Mouse (Mus musculus) heart, embryonic 15.5 days (tissue): ENCODE measurements around the gene Clcn7. TPM values are rescaled to one million over a fixed set of nuclear protein-coding genes. Genes with fewer than 3 reads are reported as not detected.

Experiments used
- polyA plus RNA-seq: library from polyadenylated mRNA; unstranded; fragments of >200 nt; fragmentation: Nextera tagmentation; extraction: Ambion mirVana; gene quantifications from 2 replicates; pipeline ENCODE4 v1.2.1, GENCODE M21; 2015

The Clcn7 gene
- polyA plus RNA-seq, 1 experiment from 2014 or later, result 14.8 TPM

Other genes with a start within 250 kb of the Clcn7 start
- gene Nubp2, start 247.0 kb upstream of the Clcn7 start, polyA plus RNA-seq, result 28.6 and 42.8 TPM in 2 replicates
- 22.7 and 30.6 TPM in 2 replicates for gene Spsb3, start 246.7 kb upstream of the Clcn7 start, polyA plus RNA-seq
- gene Eme2, start 238.3 kb upstream of the Clcn7 start, polyA plus RNA-seq, result 16.6 and 21.3 TPM in 2 replicates
- gene Mrps34, start 238.3 kb upstream of the Clcn7 start, polyA plus RNA-seq, result 74.7 and 78.0 TPM in 2 replicates
- 32.2 and 36.5 TPM in 2 replicates for gene Nme3, start 236.9 kb upstream of the Clcn7 start, polyA plus RNA-seq
- gene Mapk8ip3, start 196.4 kb upstream of the Clcn7 start, polyA plus RNA-seq, result 23.2 and 28.2 TPM in 2 replicates
- gene Jpt2, start 172.7 kb upstream of the Clcn7 start, polyA plus RNA-seq, result 73.4 and 100 TPM in 2 replicates
- 4.1 and 6.3 TPM in 2 replicates for gene Cramp1l, start 117.6 kb upstream of the Clcn7 start, polyA plus RNA-seq
- 8.9 and 13.3 TPM in 2 replicates for gene Ift140, start 117.3 kb upstream of the Clcn7 start, polyA plus RNA-seq
- gene Tmem204, start 49.8 kb upstream of the Clcn7 start, polyA plus RNA-seq, result 23.1 and 24.8 TPM in 2 replicates
- 22.9 and 33.6 TPM in 2 replicates for gene Telo2, start 17.4 kb upstream of the Clcn7 start, polyA plus RNA-seq
- 0.16 and 0.30 TPM in 2 replicates for gene Ptx4, start 12.6 kb upstream of the Clcn7 start, polyA plus RNA-seq
- 0.05 TPM in 1 of 2 replicates, not detected in the other for gene Ccdc154, start 29.1 kb downstream of the Clcn7 start, polyA plus RNA-seq
- 0.33 and 0.77 TPM in 2 replicates for gene Gm38655, start 42.1 kb downstream of the Clcn7 start, polyA plus RNA-seq
- 23.7 and 24.4 TPM in 2 replicates for gene BC003965, start 51.2 kb downstream of the Clcn7 start, polyA plus RNA-seq
- gene Unkl, start 55.0 kb downstream of the Clcn7 start, polyA plus RNA-seq, result 4.6 and 5.3 TPM in 2 replicates
- 20.4 and 27.1 TPM in 2 replicates for gene Gnptg, start 106.7 kb downstream of the Clcn7 start, polyA plus RNA-seq
- 24.7 and 31.2 TPM in 2 replicates for gene Tsr3, start 106.8 kb downstream of the Clcn7 start, polyA plus RNA-seq
- gene Baiap3, start 123.0 kb downstream of the Clcn7 start, polyA plus RNA-seq, result 0.34 and 1.7 TPM in 2 replicates
- gene Ube2i, start 141.2 kb downstream of the Clcn7 start, polyA plus RNA-seq, result 322 and 354 TPM in 2 replicates
- gene Prss34, start 165.0 kb downstream of the Clcn7 start, polyA plus RNA-seq, result 0.73 and 0.98 TPM in 2 replicates
- not detected in 2 replicates for gene Prss28, start 175.3 kb downstream of the Clcn7 start, polyA plus RNA-seq
- gene Prss29, start 185.3 kb downstream of the Clcn7 start, polyA plus RNA-seq, result not detected in 2 replicates
- gene Tpsab1, start 212.2 kb downstream of the Clcn7 start, polyA plus RNA-seq, result 0.20 and 0.29 TPM in 2 replicates
- 8.5 and 9.4 TPM in 2 replicates for gene Tpsb2, start 232.9 kb downstream of the Clcn7 start, polyA plus RNA-seq
- 0.20 and 0.89 TPM in 2 replicates for gene Tpsg1, start 235.9 kb downstream of the Clcn7 start, polyA plus RNA-seq